Mouse (Mus musculus) C2C12 (cell line): ENCODE results near the gene Catsperd.

Source experiments
- CEBPB ChIP-seq: IDR thresholded peaks from one replicate; pipeline ENCODE4 v1.6.1; 2011; ENCODE audit warnings: low read depth, mild to moderate bottlenecking, control low read depth, moderate library complexity
- CTCF ChIP-seq: IDR thresholded peaks from one replicate; pipeline ENCODE4 v1.5.1; 2011; ENCODE audit not compliant: control insufficient read depth, insufficient read depth, insufficient read length
- FOSL1 ChIP-seq: IDR thresholded peaks from one replicate; pipeline ENCODE4 v1.8.0; 2011; ENCODE audit warnings: mild to moderate bottlenecking, low read length; ENCODE audit not compliant: poor library complexity, insufficient read depth, severe bottlenecking
- MAX ChIP-seq: IDR thresholded peaks from one replicate; pipeline ENCODE4 v1.6.1; 2011; ENCODE audit warnings: mild to moderate bottlenecking, control low read depth
- MYOD1 ChIP-seq: IDR thresholded peaks from one replicate; pipeline ENCODE4 v1.6.1; 2011; ENCODE audit warnings: low read depth; ENCODE audit not compliant: control insufficient read depth, insufficient read length
- MYOG ChIP-seq: IDR thresholded peaks from one replicate; pipeline ENCODE4 v1.6.1; 2011; ENCODE audit not compliant: control insufficient read depth, insufficient read length; ENCODE audit errors: extremely low read depth
- USF1 ChIP-seq: IDR thresholded peaks from one replicate; pipeline ENCODE4 v1.6.1; 2011; ENCODE audit warnings: low read depth, mild to moderate bottlenecking, control low read depth, moderate library complexity

GRCm38 (mm10) chr17:56626260-56626659 lies 1.7 kb upstream of the Catsperd start:
- TF ChIP-seq CTCF (no peak), USF1 (no peak), MAX (no peak), CEBPB (no peak), MYOG (no peak), MYOD1 (no peak), FOSL1 (no peak)
